Mouse (Mus musculus) thymus, postnatal 25 days (tissue): ENCODE measurements around the gene Radil.

ENCODE experiments used
- DNase-seq: peaks from one replicate; pipeline ENCODE4 v3.0.0; 2022

Gene Radil

DNA sequence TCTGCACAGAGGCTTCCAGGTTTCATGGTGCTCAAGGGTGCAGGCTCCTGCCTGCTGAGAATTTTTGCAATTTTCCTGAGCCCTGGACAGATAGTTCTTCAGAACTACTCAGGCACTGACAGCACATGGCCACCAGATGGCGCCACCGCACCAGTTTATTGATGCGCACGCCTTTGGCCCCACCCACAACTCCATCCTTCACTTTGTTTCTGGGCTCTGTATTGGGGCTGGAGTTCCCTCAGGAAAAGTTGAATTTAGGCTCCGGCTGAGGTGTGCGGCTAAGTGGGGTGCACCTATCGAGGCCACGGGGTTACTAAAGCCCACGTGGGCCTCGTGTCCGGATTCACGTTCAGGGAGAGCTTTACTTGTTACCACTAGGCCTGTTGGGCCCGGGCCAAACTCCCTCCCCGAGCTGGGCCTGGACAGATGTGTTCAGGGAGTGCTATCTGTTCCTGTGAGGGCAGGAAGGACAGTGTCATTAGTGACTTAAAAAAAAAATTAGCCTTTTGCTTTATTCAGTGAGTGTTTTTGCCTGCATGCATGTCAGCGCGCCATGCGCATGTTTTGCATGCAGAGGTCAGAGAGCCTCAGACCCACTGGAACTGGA is 72.0 kb downstream of the Radil start:
- peak; percentile 64 for DNase-seq

DNA sequence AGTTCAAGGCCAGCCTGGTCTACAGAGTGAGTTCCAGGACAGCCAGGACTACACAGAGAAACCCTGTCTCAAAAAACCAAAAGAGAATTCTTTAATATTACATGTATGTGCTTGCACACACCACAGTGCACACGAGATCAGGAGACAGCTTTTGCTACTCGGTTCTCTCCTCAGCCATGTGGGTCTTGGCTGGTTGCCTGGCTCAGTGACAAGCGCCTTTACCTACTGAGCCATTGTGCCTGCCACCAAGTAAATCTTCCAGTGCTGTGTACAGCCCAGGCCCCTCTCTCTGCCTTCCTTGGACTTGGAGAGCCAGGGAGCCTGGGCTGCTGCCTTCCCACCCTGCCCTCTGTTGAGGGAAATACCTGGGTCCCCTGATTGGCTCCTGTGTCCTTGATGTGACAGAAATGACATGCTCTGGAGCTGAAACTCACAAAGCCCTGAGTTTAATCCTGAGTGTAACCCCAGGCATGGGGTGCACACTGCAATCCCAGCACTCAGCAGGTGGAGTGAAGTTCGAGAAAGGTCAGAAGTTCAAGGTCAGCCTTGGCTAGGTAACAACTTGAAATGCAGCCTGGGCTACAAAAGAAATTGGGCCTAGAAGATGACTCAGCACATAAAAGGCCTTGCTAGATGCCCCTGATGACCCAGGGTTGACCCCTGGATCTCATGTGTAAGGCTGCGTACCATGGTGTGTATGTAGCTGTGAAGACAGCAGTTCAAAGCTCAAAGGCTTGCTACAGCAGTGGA is 72.9 kb downstream of the Radil start:
- DNase-seq = no peak

DNA sequence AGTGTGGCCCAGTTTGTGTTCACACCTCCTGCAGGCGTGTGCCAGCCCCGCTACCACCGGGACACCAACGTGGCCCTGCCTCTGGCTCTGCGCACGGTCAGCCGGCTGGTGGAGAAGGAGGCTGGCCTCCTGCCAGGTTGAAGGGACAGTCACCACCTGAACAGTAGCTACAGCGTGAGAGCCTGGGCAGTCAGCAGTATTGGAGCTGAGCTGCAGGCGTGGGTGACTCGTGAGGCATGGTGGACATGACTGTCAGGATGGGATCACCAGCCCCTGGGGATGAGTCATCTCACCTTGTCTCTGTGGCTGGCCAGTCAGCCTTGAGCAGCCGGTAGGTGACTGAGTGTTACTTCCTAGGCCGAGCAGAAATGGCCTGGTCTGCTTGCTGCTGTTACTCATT is 73.6 kb downstream of the Radil start:
- no peak for DNase-seq

DNA sequence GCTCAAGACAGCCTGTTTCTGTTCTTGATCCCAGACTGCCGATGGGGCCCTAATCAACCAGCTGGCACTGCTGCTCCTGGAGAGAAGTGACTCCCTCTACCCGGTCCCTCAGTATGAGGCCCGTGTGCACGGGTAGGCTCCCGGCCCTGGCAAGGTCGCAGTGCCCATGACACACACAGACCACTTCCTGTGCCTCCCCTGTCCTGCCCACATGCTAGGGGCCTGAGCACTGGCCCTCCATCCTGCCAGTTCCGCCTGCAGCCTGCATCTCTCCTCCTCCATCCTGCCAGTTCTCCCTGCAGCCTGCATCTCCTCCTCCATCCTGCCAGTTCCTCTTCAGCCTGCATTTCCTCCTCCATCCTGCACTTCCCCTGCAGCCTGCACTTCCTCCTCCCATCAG is 75.2 kb downstream of the Radil start:
- DNase-seq = no peak

DNA sequence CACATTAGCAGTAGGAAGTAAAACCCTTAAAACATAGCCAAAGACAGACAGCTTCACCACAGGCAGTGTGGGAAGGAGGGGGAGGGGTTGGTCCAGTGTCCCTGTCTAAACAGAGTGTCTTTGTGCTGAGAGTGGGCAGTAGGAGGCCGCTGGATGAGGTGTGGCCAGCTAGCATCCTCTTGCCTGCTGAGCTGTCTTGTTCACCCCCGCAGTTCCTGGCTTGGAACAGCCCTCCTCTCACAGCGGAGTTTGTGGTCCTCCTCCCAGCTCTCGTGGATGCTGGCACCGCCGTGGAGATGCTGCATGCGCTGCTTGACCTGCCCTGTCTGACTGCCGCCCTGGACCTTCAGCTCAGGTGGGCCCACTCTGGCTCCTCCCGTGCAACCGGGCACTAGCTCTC is 77.2 kb downstream of the Radil start:
- DNase-seq = no peak

DNA sequence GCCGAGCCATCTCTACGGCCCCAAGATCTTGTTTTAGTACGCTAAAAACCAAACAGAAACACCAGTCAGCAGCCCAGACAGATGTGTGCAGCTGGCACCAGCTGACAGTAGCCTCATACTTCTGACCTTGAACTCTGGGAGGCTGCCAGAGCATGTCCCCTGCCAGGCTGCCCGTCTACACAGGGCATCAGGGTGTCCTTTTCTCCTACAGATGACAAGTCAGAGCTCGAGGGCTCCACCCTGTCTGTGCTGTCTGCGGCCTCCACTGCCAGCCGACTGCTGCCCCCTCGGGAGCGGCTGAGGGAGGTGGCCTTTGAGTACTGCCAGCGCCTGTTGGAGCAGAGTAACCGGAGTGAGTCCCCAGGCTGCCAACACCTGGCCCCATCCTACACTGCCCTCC is 81.1 kb downstream of the Radil start:
- DNase-seq = no peak

DNA sequence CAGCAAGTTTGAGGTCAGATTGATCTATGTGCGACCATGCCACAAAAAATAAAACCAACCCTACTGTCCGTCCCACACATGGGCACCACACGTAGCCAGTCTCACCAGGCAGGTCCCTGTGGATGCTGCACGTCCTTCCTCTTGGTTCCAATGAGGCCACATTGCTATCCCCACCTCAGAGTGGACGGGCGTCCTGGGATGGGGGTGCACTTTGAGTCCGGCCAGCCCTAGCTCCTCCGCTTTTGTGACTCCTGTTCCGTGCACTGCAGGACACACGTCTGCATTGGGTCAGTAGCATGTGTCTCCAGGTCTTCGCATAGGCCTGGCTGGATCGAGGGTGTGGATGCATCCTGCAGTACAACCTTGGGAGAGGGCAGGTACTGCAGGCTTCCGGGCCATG is 82.5 kb downstream of the Radil start:
- no peak for DNase-seq

DNA sequence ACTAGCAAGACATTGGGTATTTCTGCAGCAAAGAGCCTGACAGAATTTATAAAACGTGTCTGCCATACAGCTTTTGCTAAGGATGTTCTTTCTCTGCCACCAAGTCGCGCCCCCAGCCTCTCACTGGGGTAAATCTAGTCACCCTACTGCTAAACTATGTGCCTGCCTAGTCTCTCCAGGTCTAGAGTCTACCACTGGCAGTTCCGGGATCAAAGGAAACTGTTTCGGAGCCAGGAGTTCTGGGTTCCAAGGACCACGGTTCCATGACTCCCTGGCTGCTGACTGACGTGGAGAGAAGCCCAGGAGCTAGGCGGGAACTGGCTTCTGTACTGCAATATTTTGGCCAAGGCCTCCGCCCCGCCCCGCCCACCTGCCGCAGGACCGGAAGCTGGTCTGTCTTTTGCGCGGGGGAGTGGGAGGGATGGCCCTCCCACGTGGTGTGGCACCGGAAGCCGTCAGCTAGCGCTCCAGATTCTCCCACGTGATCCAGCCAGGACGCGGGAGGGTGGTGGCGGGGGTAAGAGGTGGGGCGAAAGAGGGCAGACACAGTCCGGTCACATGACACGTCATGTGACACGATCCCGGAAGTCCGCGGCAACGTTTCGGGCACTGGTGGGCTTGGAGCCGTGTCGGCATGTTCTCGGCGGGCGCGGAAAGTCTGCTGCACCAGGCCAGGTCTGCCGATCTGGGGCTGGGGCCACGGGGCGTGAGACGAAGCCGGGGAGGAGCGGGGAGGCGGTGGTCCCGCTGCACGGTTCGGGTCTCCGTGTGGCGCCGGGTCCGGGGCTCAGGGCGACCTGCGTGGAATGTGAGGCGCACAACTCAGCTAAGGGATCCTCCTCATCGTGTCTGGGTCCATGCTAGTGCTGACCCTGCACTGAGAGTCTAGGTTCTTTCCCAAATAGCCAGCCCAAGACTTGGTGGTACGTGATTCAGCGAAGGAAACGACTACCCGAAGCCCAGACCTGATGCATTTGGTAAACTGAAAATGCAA is 87.1 kb downstream of the Radil start, which contains the start of gene Ap5z1:
TSS of gene Ap5z1 (plus strand) at position 484 of the 994 bp plus-strand sequence.
- DNase-seq = peak; percentile 92

DNA sequence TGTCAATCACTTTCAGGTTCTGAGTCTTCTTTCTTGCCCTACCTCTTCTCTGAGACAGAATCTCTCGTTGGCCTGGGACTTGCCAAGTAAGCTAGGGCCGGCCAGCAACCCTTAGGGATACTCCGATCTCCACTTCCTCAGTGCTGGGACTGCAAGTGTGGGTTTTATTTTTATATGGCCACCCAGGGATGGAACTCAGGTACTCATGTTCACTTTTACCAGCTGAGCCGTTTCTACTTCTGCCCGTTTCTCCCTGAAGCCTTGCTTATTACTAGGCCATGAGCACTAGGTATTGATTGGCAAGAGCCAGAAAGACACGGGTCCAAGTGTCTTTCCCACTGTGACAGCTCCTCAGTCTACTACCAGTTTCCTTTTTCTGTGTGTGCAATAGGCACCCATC is 87.9 kb downstream of the Radil start:
- DNase-seq = no peak

DNA sequence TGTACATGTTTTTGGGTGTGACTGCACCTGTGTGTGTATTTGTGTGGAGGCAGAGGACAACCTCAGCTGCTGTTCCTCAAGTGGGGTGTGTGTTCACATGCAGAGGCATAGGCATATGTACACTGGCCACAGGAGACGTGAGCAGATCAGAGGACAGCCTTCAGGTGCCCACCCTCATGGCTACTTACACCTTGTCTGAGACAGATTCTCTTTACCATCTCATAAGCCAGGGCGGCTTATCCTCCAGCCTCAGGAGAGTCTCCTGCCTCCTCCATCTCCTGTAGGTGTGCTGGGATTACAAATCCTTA is 88.3 kb downstream of the Radil start:
- DNase-seq = no peak

DNA sequence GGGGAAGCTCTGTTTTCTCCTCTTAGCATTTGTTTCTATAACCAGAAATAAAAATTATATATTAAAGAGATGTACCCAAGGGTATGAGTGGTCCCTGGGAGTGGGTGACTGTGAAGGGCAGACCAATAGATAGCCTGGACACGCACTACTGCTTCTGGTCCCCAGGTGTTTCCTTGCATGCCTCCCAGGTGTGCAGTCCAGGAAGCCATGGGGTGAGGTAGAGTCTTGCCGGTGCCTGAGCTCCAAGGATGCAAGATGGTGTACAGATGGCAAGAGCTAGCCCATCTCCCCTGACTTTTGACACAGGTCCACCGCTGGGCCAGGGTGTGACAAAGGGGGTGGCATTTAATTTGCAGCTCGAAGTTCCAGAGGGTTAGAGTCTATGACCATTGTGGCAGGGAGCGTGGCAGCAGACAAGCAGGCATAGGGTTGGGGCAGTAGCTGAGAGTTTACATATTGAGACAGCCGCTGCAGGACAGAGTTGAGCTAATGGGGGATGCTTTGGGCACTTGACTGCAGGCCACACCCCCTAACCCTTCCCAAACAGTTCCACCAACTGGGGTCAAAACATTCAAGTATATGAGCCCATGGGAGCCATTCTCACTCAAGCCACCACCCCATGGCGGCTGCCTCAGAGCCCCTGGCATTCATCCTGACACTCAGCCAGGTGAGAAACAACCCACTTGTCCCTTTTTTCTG is 88.8 kb downstream of the Radil start:
- DNase-seq = no peak

DNA sequence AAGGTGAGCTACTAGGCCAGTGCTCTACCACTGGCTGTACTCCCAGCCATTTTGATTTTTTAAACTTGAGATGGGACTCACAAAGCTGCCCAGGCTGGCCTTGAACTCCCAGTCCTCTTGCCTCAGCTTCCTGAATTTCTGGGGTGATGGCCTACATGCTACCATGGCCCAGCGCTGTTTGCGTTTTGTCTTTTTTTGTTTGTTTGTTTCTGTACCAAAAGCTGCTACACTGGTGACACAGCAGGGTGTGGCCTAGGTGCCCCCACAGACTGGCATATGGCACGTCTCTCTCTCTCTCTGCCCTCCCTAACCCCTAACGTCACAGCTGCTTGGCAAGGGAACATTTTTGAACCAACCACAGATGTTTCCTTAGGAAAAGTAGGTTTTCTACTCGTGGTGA is 91.1 kb downstream of the Radil start:
- DNase-seq = no peak

DNA sequence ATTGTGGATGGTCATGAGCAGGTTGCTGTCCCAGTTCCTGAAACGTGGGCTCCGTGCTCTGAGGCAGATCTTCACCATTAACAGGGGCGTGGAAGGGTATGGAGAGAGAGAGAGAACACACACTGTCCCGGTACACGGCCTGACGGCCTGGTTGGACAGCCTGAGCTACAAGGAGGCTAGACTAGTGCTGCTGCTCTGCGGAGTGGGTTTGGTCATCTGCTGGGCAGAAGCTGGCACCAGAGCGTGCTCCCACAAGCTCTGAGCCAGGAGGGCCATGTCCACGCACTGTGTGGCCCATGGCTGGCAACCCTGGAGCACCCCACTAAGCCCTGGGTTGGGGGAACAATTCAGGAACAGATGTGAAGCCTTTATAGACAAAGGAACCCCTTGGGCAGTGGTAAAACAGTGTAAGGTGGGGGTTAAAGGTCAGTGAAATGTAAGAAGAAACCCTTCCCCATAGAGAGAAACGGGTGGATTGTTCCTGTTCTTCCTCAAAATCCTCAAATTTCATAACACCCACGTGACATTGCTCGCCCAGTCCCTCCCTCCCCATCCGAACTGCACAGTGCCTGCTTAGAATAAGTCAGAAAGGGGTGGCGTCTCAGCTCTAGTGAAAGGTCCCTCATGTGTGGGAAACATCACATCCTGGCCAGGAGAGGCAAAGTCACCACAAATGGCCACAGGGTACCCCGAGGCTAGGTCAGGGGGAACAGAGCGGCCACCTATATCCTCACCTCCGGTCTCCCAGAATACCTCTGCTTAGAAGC is 91.9 kb downstream of the Radil start:
- DNase-seq = no peak

DNA sequence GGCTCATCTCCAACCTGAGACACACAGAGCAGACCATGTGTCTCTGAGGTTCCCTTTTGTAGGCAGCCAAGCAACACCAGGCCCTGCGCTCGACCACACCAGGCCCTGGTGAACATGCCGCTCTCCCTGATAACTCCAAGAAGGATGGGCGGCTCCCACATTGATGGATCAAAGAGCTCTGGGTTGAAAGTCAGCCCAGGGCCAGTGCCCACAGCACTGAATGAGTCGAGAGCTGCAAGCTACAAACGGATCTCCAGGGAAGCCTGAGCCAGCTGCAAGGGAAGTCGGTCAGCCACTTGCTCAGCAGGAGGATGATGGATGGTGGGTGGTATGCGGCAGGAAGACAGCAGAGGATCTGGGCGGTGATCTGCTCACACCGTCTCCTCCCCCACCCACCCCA is 93.6 kb downstream of the Radil start:
- no peak for DNase-seq

DNA sequence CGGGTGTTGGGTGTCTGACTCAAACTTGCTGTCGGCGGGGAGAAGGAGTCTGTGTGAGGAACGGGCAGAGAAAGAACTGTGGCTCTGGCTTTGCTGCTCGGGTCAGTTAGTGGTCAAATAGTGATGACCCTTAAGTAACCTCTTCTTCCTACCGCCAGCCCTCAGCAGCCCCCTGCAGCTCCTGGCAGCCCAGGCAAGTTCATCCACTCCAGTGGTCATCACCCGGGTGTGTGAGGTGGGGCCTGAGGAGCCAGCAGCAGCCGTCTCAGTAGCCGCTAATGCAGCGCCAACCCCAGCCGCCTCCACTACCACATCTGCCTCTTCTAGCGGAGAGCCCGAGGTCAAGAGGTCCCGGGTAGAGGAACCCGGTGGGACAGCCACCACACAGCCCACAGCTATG is 94.6 kb downstream of the Radil start:
- no peak for DNase-seq

DNA sequence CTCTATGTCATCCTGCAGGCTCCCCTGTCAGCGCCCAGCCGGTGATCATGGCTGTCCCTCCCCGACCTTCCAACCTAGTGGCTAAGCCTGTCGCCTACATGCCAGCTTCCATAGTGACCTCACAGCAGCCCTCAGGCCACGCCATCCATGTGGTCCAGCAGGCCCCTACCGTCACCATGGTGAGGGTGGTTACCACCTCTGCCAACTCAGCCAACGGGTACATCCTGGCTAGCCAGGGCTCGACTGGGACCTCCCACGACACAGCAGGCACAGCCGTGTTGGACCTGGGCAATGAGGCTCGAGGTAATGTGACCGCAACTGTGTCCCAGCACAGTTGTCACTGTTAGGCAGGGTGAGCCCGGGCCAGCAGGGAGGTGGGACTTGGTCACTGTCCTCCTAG is 97.2 kb downstream of the Radil start:
- no peak for DNase-seq

DNA sequence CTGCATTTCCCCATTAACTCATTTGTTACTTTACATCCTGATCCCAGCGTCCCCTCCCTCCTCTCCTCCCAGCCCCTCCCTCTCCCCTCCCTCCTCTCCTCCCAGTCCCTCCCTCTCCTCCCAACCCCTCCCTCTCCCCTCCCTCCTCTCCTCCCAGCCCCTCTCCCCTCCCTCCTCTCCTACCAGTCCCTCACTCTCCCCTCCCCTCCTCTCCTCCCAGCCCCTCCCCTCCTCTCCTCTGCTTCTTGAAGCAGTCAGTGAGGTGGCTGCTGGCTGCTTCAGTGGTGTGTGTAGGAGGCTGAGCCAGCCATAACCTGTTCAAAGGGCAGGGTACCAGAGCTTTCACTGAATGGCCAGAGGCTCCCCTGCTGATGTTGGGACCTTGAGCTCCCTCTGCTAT is 99.1 kb downstream of the Radil start:
- DNase-seq = no peak

DNA sequence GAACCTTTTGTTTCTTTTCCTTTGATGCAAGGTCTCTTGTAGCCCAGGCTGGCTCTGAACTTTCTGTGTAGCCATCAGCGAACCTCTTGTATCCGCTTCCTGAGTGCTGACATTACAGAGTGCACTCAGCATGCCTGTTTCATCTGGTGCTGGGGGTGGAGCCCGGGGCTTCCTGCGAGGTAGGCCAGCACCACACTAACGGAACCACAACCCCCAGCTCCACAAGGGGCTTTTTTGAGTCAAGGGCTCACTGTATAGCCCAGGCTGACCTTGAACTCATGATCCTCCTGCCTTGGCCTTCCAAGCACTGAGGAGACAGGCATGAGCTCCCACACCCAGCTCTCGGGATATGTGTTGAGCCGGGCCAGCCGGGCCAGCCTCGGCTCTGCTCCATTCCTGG is 100.1 kb downstream of the Radil start:
- DNase-seq = no peak

DNA sequence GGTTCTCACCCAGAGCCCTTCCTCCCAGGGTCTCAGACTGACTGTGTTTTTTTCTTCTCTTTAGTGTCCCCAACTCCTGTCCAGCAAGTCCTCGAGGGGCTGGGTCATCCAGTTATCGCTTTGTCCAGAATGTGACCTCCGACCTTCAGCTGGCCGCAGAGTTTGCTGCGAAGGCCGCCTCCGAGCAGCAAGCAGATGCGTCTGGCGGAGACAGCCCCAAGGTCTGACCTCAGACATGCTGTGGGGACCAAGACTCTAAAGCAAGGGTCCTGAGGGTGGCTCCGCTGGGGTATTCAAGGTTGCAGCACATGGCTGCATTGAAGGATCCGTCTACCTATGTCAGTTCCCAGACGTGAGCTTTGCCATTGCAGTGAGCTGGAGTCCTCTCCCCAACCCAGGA is 102.3 kb downstream of the Radil start:
- DNase-seq = no peak

DNA sequence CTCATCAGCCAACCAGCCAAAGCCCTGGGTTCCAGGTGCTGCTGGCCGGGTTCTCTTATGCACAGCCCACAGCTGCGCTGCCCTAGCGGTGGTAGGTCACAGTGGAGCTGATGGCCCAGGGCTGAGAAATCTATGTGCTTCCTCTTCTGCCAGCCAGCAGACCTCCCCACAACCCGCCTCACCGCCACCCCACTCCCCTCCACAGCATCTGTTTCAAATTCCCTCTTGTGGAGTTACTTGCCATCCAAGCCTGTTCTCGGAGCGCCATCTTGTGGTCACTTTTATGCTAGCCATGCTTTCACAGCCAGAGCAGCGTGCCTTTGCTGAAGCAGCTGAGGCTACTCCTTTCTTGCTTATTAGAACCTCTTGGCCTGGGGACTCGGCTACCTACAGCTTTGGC is 102.8 kb downstream of the Radil start:
- peak; percentile 89 for DNase-seq

DNA sequence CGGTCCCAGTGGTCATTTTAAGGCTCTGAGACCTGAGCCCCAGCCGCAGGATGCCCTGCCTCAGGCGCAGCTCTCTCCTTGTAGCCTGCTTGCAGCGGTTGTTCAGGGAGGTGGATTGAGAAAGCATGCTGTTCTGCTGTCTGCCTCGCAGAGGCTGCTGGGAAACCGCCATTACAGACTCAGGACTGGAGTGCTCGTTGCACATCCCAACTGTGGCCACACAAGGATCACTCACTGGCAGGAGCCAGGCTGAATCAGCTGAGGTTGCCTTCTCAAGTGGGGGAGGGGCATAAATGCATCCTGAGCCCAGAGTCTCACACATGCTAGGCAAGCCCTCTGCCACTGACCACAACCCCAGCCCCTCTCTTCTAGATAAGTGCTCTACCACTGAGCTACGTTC is 105.2 kb downstream of the Radil start:
- no peak for DNase-seq

DNA sequence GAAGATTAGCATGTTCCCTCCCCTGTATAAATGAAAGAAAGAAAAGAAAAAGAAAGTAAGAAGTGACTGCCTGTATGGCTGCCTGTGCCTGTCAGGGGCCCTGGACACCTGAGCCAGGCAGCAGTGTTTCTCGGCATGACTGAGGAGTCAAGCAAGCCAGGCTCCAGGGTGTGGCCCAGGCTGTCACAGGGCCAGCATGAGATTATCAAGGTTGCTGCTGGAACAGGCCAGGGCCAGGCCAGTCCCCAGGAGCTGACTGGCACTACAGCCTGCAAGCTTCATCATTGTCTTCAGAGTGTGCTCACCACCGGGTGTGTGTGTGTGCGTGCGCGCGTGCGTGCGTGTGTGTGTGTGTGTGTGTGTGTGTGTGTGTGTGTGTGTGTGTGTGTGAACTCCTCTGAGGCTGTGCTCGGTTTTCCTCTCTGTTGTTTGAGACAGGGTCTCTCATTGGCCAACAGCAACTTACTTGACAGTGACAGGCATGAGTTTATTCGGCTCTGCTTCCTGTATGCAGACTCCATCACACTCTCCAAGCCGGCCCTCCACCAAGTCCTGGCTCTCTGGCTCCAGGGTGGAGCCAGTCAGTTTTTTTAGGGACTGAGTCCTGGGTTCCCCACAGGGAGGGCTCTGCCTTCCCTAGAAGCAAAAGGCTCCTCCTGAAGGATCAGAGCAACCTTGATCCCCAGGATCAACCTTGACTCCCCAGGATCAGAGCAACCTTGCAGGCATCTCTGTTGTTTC is 105.9 kb downstream of the Radil start:
- no peak for DNase-seq
